Mouse (Mus musculus) naive thymus-derived CD4-positive, alpha-beta T cell, adult 2 months (primary cell): Measurements from ENCODE around the gene Chst13.
A peak's percentile ranks its signal among the peaks of the same experiment; 100 is the strongest.

Source experiments
- DNase-seq: peaks from one replicate; pipeline ENCODE4 v3.0.0-alpha.2; 2011; ENCODE audit warnings: low read depth

The Chst13 gene

DNA sequence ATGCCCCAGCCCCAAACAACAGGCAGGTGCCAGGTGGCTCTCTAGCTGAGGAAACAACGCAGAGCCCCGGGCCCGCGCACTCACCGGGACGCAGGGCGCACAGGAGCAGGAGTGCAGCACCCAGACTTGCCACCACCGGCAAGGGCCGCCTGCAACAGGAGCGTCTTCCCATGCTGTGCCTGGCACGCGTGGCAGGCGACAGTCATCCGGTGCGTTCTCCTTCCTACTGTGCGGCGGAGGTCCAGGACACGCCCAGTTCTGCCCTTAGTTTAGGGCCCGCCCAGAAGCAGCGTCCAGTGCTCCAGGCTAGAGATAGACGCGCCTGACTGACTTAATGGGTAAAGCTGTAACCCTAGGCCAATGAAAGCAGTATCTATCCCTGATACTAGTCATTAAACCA lies at the start of gene Chst13:
TSS of gene Chst13 (minus strand) at position 195 of the 400 bp plus-strand sequence.
- DNase-seq: no peak

DNA sequence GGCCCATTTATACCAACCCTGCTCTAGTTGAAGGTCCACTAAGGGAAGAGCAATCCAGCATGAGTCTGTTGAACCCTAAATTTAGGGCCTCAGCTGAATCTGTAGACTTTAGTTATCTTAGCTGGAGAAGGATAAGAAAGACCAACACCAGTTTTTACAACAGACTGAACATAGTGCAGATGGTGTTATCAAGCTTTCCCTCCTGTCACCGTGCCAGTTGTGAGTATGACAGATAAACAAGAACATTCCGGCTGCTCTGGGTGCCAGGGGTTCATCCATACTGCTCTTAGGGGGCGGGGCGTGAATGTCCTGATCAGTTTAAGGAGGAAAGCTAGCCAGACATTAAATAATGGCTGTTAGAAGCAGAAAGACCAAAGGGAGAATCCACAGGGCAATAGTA lies 49.7 kb upstream of the Chst13 start:
- no peak for DNase-seq

DNA sequence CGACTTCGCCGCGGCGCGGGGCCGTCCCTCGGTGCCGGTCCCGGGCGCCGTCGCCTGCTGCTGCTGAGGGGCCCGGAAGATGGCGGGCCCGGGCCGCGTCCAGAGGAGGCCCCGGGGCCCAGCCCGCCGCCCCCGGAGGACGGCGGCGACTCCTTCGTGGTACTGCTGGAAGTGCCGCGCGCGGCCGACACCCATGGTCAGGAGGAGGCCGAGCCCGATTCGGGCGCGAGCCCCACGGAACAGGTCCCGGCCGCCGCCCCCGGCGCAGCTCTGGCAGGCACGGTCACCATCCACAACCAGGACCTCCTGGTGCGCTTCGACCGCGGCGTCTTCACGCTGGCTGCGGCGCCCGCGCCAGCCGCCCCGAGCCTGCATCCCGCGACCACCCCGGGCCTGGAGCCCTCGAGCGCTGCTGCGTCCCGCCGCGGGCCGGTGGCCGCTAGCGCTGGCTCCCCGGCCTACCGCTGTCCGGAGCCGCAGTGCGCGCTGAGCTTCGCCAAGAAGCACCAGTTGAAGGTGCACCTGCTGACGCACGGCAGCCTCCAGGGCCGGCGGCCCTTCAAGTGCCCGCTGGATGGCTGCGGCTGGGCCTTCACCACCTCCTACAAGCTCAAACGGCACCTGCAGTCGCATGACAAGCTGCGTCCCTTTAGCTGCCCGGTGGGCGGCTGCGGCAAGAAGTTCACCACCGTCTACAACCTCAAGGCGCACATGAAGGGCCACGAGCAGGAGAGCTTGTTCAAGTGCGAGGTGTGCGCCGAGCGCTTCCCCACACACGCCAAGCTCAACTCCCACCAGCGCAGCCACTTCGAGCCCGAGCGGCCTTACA lies 45.0 kb upstream of the Chst13 start:
- peak; percentile 58 for DNase-seq

DNA sequence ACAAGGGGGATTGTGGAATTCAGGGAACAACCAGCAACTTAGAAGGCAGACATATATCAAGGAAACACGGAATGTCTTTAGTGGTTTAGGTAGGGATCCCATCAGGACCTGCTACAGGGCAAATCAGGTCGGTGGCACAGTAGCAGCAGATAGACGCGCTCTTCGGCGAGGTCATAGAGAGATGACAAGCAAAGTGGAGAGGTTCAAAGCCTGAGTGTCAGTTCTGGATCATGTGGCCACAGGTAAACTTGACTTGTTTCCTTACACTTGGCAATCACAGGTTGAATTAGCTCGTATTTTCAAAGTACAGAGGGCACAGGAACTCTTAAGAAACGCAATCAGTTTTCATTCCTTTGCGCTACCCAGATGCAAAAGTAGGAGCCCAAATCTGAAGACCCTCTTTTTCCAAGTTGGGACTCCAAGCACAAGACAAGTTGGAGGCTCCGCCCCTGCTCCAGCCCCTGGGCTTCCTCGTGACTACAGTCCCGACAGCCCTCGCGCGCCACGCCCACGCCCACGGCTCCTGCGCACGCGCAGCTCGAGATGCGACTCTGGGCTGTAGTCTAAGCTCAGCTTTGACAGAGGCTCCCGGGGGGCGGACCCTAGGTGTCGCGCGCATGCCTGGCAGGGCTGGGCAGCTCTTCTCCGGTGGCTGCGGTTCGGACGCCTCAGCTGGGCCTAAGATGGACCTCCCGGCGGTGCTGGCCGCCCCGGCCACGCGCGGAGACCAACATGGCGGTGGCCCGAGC lies 44.2 kb upstream of the Chst13 start, which contains the start of gene Zxdc:
TSS of gene Zxdc (plus strand) at position 517 of the 749 bp plus-strand sequence.
- DNase-seq: peak; percentile 96

DNA sequence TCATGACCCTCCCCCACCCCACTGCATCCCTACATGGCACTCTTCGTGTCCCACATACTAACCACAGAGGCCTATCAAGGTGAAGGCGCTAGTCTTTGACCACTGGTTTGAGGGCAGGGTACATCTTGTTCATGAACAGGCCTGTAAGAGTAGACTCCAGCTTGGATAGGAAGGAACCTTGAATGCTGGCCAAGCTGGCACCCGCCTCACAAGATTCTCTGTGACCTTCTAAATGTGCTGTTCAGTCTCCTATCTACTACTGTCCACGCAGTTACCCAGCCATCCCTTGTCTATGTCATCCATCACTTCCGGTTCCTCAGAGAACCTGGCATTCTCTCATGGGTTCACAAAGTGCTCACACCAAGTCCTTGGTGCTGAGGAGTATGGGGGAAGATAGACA lies 38.3 kb upstream of the Chst13 start:
- DNase-seq: no peak

DNA sequence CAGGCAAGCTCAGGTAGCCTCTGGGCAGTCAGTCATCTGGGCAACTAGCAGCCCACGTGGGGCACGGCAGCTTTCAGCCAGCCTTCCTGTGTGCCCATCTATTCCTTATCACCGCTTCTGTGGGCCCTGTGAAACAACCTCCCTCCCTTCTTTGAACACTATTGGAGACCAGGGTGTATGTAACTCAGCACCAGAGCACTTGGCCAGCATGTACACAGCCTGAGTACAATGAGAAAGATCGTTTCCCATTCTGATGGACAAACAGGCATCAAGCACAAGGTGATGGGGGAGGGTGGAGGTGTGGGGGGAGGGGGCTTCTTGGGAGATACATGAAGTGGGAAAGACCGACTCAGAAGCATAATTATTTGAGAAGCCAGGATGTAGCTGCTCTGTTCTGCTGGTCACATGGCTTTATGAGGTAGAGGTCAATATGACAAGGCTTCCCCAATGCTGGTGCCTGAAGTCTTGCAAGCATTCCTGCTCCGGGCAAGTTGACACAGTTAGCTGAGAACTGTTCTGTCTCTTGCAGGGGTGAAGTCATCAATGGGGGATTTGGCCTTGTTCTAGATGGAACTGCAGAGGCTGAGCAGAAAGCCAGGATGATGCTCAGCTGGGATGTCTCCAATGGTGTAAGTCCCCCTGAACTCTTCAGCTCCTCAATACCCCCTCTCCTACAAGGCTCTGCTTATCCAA lies 36.1 kb upstream of the Chst13 start:
- no peak for DNase-seq

DNA sequence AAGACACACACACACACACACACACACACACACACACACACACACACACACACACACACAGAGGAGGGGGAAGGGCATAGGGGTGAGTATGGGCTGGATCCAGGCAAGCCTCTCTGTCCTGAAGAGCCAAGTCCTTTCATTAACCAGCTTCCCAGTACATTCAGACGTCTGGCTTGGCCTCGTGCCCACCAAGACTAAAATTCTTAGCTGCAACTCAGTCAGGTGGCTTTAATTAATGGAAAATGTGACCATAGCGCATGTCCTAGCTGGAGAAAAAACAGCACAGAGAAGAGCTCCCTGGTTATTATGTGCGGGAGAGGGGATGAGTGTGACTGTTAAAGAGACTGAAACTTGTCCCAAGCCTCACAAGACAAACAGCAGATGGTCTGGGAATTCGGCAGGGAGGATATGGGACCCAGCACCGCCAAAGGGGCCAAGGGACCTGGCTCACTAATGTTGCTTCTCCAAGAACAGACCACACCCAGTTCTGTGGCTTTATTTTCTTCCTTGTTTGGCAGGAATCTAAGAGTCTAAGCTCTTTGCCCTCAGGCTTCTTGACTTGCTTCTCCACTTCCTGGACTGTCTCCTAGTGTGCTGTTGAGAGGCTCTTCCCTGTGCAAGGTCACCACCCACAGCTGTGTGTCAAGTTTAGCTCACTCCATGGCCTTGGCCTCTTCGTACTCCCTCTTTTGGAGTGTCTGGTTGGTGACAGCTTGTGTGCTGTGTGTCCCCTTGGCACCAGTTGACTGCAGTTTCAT lies 35.2 kb upstream of the Chst13 start:
- no peak for DNase-seq

DNA sequence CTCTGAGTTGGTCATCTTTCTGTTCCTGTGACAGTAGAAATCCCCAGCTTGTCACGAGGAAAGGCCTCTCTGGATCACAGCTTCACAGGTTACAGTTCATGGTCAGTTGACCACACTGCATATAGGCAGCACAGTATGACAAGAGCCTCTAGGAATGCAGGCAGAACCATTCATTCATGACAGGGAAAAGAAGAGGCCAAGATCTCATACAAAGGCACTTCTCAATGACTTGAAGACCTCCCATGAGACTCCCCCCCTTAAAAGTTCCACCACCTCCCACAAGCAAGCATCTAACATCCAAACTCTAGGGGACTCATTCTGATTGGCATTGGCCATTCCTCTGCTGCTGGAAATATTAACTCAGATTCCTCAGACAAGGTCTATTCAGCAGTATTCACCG lies 34.5 kb upstream of the Chst13 start:
- no peak for DNase-seq

DNA sequence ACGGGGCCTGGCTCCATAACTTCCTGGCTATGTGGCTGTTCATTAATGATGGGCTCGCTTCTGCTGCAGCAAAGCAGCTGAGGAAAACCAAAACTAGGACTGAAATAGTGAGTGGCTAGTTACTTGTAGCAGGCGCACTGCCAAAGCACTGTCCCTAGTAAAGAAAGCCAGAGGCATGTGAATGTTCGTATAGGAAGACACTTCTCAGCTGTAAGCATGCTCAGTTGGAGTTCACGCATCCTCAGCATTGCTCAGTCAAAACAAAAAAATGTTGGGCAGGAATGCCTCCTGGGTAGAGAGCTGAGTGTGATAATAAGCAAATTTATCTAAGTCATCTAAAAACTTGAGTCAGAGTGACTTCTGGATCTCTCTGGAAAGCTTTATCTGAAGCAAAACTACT lies 33.2 kb upstream of the Chst13 start:
- no peak for DNase-seq

DNA sequence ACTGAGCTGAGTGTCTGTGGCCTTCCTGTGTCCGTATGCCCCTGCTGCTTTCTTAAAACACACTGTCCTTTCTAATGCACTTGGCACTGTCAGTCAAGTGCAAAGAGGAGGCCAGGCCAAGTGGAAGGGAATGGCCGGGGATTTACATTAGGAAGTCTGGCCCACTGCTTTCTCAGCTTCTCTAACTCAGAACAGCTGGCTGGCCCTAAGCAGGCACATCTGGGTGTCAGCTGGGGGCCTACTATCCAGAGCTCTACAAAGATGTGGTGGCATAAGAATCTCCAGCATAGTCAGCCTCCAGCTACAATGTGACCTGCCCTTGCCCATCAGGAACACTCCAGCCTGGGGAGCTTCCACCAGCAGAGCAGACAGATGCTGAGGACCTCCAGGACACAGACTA lies 25.0 kb upstream of the Chst13 start:
- DNase-seq: no peak

DNA sequence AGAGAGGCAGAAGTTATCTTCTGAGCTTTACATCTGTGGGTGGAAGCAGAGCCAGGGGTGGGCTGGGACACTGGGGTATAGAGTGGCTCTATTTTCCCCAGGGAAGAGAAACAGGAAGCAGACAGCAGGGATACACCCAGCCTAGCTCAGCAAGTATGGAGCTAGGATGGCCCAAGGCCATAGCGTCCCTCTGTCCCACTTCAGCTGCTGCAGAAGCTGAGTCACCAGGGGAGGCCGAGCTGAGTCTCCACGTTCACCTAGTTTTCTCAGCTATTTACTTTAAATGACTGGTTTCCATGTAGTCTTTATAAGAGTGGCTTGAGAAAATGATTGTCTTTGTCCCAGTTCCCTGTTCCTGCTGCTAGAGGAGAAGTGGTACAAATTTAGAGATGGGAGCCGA lies 23.5 kb upstream of the Chst13 start:
- DNase-seq: no peak

DNA sequence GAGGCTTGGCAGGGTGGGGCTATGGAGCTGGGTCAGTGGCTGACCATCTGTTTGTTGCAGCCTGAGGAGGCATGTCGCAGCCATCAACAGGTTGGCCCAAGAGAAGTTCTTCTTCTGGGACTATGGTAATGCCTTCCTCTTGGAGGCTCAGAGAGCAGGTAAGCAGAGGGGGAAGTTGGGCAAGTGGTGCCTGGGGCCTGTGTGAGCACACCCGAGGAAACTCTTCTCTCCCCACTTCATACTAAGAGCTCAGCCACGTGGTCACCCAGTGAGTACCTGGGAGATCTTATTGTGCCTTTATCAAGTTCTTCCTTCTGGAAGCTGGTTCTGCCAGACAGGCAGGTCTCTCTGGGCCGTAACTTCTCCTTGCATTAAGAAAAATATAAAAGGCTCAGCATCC lies 22.2 kb upstream of the Chst13 start:
- DNase-seq: no peak

DNA sequence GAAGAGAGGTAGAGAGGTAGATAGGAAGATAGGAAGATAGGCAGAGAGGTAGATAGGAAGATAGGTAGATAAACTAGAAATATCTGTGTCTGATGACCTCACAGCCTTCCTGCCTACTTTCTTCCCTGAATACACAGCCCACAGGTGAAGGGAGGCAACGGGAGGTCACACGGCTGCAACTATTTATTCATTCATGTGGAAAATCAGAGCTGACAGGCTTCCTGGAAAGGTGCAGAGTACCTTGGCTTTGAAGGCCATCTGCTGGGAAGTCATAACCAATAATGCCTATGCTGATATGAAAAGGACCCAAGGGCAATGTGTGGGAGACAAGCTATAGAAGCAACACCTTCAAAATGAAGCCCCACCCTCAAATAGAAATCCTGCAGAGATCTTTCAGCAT lies 17.4 kb upstream of the Chst13 start:
- no peak for DNase-seq

DNA sequence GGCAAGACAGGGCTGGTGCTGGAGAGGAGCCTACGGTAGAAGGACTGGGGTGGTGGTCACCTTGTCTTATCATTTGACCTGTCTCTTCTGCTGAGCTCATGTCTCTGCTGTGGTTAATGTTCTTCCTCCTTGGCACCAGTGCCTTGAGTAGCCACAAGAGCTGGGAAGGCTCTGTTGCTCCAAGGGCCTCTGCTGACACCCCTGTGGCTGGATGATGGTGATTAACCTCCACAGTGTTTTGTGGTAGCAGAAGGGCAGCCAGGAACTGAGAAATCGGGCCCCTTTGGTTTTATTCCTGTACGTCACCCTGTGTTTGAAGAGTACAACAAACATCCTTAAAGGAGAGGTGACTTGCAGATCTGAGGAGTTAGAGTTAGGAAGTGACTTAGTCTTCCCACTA lies 9.3 kb upstream of the Chst13 start:
- no peak for DNase-seq

DNA sequence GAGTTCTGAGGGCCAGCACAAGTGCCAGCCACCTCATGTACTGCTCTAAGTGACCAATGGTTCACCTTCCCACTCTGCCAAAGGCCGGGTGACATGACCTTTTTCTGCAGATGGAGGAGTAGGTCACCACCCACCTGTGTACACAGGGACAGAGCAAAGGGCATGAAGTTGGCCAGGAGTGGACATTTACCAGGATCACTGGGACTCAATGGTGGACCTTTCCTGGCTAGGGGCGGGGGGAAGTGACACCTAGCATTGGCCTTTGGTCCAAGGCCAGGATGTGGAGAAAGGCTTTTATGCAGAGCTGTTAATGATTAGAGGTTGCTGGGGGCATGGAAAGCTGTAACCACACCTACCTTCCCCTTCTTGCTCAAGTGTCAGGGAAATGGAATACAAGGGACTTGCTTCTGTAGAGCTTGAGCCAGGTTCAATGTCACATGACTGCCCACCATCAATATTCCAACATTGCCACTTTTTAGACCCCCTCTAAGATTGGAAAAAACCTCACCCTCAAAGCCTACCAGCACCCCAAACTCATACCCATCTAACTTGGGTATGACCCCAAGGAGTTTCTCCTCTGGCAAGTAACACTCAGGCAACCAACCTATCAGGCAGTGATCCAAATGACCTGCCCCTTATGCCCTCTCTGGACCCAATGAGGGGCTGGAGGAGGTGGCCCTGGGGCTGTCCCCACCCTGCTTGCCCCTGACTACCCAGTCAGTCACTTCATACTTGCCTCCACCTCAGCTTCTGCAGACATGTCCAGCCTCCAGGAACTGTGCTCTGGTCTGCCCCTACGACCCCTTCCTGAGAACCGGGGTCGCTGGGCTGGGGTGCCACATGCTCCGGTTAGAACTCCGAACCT lies 7.8 kb upstream of the Chst13 start, which contains the start of gene Uroc1:
TSS of gene Uroc1 (plus strand) at position 724 of the 865 bp plus-strand sequence.
- DNase-seq: no peak

DNA sequence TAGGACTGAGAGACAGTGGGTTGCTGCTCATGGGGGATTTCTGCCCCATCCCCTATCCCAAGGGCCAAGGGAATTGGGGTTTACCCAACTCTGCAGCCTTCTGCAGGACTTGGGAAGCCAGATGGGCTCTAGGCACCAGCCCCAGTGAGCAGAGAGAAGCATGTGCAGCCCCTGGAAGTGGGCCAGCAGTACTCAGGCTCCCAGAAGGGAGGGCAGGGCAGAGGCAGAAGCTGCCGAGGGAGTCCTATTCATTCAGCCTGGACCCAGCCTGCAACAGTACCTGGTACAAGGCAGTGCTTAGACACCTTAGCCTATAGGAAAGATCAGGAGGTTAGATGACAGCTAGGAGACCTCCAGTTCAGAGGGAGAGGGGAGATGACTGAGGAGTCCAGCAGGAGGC lies 5.0 kb upstream of the Chst13 start:
- DNase-seq: no peak

DNA sequence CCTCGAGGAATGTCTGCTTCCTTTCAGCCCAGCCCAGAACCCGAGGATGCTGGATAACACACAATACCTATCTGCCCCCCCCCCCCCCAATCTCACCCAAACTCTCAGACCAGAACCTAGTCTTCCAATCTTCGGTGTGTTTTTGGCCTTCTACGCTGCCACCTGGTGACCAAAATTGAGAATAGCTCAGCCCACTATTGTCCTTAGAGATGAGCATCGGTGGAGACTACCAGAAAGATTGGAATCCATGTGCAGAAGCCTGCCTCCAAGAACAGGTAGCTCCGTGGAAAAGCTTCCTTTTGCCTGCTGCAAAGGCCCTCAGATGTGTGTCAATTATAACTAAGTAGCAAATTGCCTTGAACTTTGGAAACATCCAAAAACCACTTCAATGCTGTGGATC lies 2.7 kb upstream of the Chst13 start:
- no peak for DNase-seq

DNA sequence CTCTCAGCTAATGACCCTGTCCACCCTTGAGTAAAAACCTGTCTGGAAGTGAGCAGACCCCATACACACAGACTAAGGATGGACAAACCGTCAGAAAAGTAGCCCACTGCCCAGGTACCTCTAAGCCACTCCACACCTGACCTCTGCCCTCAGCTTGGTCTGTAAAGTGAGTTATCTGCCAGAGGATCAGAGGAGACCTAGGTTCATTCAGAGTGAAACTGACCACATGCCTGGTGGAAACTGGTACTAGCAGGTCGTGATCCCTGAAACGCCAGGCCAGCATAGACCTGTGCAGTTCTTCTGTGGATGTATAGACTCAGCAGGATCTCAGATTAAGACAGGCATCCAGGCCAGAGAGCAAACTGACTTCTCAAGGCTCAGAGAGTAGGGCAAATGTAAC lies 522 bp downstream of the Chst13 start:
- DNase-seq: no peak

DNA sequence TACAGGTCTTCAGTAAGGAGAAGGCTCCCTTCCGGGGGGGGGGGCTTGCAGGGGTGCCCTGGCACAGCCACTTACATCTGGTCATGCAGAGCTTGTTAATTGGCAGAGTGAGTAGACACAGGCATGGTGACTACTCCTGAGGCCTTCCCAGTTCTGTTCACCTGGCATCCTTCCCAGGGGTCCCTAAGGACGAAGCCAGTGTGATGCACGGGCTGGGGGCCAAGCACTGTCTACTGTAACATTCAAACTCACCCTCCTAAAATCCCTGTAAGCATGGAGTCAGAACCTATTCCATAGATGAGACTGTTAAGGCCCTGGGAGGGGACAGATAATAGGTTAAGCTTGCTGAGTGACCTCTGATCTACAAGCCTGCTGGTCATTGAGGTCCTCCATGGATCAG lies 959 bp downstream of the Chst13 start:
- no peak for DNase-seq

DNA sequence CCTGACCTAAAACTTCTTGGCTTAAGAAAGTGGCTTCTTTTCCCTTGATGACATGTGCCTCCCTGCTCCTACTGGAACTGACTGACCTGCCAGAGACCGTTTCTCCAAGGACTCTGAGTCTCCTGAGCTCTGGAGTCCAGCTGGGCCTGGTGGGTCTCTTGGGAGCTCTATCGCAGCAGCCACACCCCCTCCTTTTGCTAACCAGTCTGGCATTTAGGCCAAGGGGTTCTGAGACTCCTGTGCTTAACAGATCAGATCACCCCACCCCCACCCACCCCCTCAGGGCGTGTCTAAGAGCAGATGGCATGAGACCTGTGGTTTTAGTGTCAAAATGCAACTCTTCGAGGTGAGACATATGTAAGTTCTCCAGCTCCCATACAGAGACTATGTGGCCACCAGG lies 3.2 kb downstream of the Chst13 start:
- no peak for DNase-seq

DNA sequence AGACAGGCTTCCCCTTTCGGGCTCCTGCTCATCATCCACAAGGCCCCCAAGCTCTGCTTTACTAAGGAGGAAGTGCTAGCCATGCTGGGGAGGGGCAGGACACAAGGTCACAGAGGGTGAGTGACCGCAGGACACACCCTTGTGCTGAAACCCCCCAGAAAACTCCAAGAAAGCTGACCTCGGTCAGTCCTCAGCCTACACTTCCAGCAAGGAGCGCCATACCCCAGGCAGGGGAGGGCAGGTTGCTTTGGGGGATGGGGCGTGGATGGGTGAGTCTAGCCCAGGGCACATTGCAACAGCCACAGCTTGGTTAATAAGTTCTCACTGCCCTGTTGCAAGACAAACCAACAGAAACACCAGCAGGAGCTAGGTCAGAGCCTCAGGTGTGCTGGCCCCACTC lies 4.6 kb downstream of the Chst13 start:
- DNase-seq: no peak
